Mouse (Mus musculus) G1E (cell line): ENCODE results near the gene Kif2a. TPM values are rescaled to one million over a fixed set of nuclear protein-coding genes. Genes with fewer than 3 reads are reported as not detected.

ENCODE experiments used
- ATAC-seq: 2 replicates; pipeline ENCODE4 v1.8.0; 2016; ENCODE audit warnings: mild to moderate bottlenecking; ENCODE audit not compliant: insufficient number of reproducible peaks, poor library complexity, low FRiP score, severe bottlenecking; ENCODE audit errors: extremely low read depth
- DNase-seq: peaks from one replicate; pipeline ENCODE4 v3.0.0; 2012; ENCODE audit warnings: low spot score
- H3K27me3 ChIP-seq: 2 replicates; pipeline ENCODE4 v1.6.1; 2012; ENCODE audit warnings: mild to moderate bottlenecking, low read length, inconsistent platforms; ENCODE audit not compliant: insufficient read depth
- H3K36me3 ChIP-seq: replicated peaks from 2 replicates; pipeline ENCODE3; 2012; ENCODE audit warnings: mild to moderate bottlenecking, inconsistent platforms
- H3K4me1 ChIP-seq: 2 replicates; pipeline ENCODE4 v1.6.1; 2012; ENCODE audit warnings: low read depth, low read length, inconsistent platforms, mixed read lengths; ENCODE audit not compliant: insufficient read depth
- H3K4me3 ChIP-seq: 2 replicates; pipeline ENCODE4 v1.5.1; 2012; ENCODE audit warnings: low read depth, mild to moderate bottlenecking, inconsistent platforms, low read length, moderate library complexity, mixed read lengths
- H3K9me3 ChIP-seq: replicated peaks from 2 replicates; pipeline ENCODE4 v1.6.1; 2012; ENCODE audit warnings: inconsistent platforms
- CTCF ChIP-seq: IDR thresholded peaks from 2 replicates; pipeline ENCODE4 v1.5.1; 2012; ENCODE audit warnings: low read depth, low read length, inconsistent platforms, mixed read lengths
- GATA1 ChIP-seq: IDR thresholded peaks from 2 replicates; pipeline ENCODE4 v1.6.1; 2012; ENCODE audit warnings: borderline replicate concordance, low read length, inconsistent platforms, mixed read lengths
- GATA2 ChIP-seq: IDR thresholded peaks from 2 replicates; pipeline ENCODE4 v1.6.1; 2012; ENCODE audit warnings: low read depth, low read length, inconsistent platforms, borderline replicate concordance
- POLR2AphosphoS5 ChIP-seq: IDR thresholded peaks from 2 replicates; pipeline ENCODE4 v1.6.1; 2012; ENCODE audit warnings: low read depth, low read length, inconsistent platforms; ENCODE audit not compliant: insufficient replicate concordance
- TAL1 ChIP-seq: conservative IDR thresholded peaks from 2 replicates; pipeline ENCODE4 v1.6.1; 2012; ENCODE audit warnings: low read depth, low read length, inconsistent platforms, mixed read lengths
- polyA plus RNA-seq: library from polyadenylated mRNA; stranded (reverse); fragments of >175 nt; gene quantifications from 2 replicates; pipeline ENCODE4 v1.2.3, GENCODE M21; 2012
- total RNA-seq, 2 experiments: library from RNA; stranded (forward) in 1 of 2; stranded (reverse) in 1 of 2; fragments of 200-1000 nt in 1 of 2; fragments of >200 nt in 1 of 2; fragmentation: Nextera tagmentation in 1 of 2; gene quantifications; 2 replicates each; pipeline ENCODE4 v1.2.3; 2014 to 2017

Kif2a gene
- total and polyA plus RNA-seq, 3 experiments, result 31.7 to 167 (median 40.2) TPM

DNA sequence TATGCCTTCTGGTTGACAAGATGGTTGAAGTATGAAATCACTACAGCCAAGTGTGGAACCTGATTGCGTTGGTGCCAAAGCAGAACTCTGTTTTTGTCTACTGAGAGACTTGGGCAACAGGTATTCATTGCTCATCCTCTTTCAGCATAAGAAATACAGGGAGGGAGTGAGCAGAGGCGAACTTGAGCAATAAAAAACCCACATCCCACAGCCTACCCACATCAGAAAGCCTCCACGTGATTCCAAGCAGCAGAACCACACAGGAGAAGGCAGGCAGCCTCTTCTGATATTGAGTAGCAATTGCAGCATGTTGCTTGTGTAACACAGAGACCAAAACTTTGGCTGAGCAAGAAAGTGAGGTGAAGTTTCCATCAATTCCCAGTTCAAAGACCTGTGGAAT lies 37.5 kb upstream of the Kif2a start:
- ATAC-seq (no peak), DNase-seq (no peak)
- no peaks in the 10 kb centered on the region for H3K36me3 ChIP-seq
- no peak for TF ChIP-seq CTCF
- no peak for TF ChIP-seq GATA1
- TF ChIP-seq POLR2AphosphoS5, result no peak
- no peak for TF ChIP-seq TAL1
- no peak for TF ChIP-seq GATA2
- H3K4me1 ChIP-seq, result peaks cover 39% of the 10 kb centered on the region
- no peaks in the 10 kb centered on the region for H3K27me3 ChIP-seq
- H3K4me3 ChIP-seq, result no peak overlapping the region
- H3K9me3 ChIP-seq, result no peaks in the 10 kb centered on the region

GRCm38 (mm10) chr13:107056318-107056717 lies 34.4 kb upstream of the Kif2a start:
- H3K36me3 ChIP-seq, result no peaks in the 10 kb centered on the region
- H3K4me3 ChIP-seq, result no peak overlapping the region
- no peaks in the 10 kb centered on the region for H3K9me3 ChIP-seq
- peaks cover 21% of the 10 kb centered on the region for H3K4me1 ChIP-seq
- DNase-seq (no peak), ATAC-seq (no peak)
- H3K27me3 ChIP-seq, result no peaks in the 10 kb centered on the region
- TF ChIP-seq POLR2AphosphoS5, result no peak
- TF ChIP-seq TAL1, result no peak
- no peak for TF ChIP-seq CTCF
- TF ChIP-seq GATA2, result no peak
- TF ChIP-seq GATA1, result no peak

GRCm38 (mm10) chr13:107054496-107054895 lies 32.6 kb upstream of the Kif2a start:
- H3K4me3 ChIP-seq, result no peak overlapping the region
- no peak for DNase-seq
- TF ChIP-seq GATA2 (no peak), TAL1 (no peak), POLR2AphosphoS5 (no peak), GATA1 (no peak), CTCF (no peak)

DNA sequence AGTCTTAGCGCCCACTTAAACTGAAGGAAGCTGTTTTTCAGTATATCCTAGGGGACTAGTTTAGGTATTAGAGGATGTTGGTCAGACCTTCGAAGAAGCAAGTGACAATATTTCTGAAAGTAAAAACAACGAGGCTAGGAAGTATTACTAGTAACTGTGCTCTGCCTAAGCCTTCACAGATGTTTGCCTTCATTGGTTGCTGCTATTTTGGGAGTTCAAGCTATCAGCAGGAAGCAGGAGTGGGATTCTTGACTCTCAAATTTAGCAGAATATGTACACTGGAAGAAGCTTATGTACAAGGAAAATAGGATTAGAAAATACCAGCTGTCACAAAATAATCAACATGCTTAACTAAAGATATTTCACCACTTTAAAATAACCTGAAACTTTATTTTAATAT lies 29.4 kb upstream of the Kif2a start:
- no peaks in the 10 kb centered on the region for H3K36me3 ChIP-seq
- ATAC-seq (no peak), DNase-seq (no peak)
- TF ChIP-seq GATA1, result no peak
- no peak for TF ChIP-seq GATA2
- TF ChIP-seq TAL1, result no peak
- TF ChIP-seq CTCF, result no peak
- TF ChIP-seq POLR2AphosphoS5, result no peak
- H3K27me3 ChIP-seq, result no peaks in the 10 kb centered on the region
- no peak overlapping the region for H3K4me3 ChIP-seq
- H3K4me1 ChIP-seq, result peaks cover 7% of the 10 kb centered on the region
- 0 out of 2 replicates have a peak, but pooled peaks cover 3% of the 10 kb centered on the region for H3K9me3 ChIP-seq

More at GRCm38 (mm10) chr13:107054496-107054895, 32.6 kb upstream of the Kif2a start:
- Histone ChIP-seq H3K27me3 (no peaks in the 10 kb centered on the region), H3K4me1 (peaks cover 19% of the 10 kb centered on the region), H3K9me3 (no peaks in the 10 kb centered on the region), H3K36me3 (no peaks in the 10 kb centered on the region)
- no peak for ATAC-seq

DNA sequence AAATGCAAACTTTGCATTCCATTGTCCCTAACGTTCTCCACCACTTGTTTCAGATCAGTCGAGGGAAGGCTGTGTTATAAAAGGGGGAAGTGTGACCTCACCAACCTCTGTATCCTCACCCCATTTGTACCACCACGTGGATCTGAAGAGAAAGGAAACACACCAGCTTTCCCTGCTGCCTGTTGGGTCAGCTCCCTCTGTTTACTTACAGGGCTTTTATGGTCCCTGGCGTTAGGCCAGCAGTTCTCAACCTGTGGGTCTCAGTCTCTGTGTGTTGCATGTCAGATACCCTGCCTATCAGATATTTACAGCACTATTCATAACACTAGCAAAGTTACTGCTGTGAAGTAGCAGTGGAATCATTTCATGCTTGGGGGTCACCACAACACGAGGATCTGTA lies 22.3 kb upstream of the Kif2a start:
- TF ChIP-seq GATA2, result no peak
- TF ChIP-seq TAL1, result no peak
- no peak for TF ChIP-seq POLR2AphosphoS5
- ATAC-seq (peak; percentile 8; the same call in 1 of the 2 replicates), DNase-seq (no peak)
- H3K9me3 ChIP-seq, result 0 out of 2 replicates have a peak, but pooled peaks cover 3% of the 10 kb centered on the region
- no peaks in the 10 kb centered on the region for H3K36me3 ChIP-seq
- no peaks in the 10 kb centered on the region for H3K27me3 ChIP-seq
- peaks cover 21% of the 10 kb centered on the region for H3K4me1 ChIP-seq
- H3K4me3 ChIP-seq, result no peak overlapping the region

DNA sequence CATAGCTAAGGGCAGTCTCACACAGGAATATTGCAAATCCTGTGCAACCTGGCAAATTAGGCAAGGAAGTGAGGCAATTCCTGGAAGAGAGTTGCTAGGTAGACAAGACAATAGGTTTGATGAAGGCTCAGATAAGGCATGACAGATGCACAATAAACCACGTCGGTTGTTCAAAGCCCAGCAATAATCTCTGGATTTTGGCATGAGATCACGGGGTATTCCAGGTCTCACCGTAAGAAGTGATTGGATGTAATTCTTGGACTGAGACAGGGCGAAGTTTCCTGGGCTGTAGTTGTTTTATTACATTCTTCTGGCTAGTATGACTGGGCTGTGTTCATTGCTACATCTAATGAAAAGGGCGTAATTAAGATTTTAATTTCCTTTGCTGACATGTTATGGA lies 20.6 kb upstream of the Kif2a start:
- peaks cover 24% of the 10 kb centered on the region for H3K4me1 ChIP-seq
- no peaks in the 10 kb centered on the region for H3K27me3 ChIP-seq
- DNase-seq (no peak), ATAC-seq (no peak)
- no peak overlapping the region for H3K4me3 ChIP-seq
- H3K36me3 ChIP-seq, result peaks cover 3% of the 10 kb centered on the region
- 0 out of 2 replicates have a peak, but pooled peaks cover 3% of the 10 kb centered on the region for H3K9me3 ChIP-seq
- TF ChIP-seq GATA1, result no peak
- TF ChIP-seq TAL1, result no peak
- TF ChIP-seq GATA2, result no peak
- no peak for TF ChIP-seq CTCF
- no peak for TF ChIP-seq POLR2AphosphoS5
